Mouse (Mus musculus) gastrocnemius, adult 8-10 months (tissue): Measurements from ENCODE around the gene Ddost. TPM values are rescaled to one million over a fixed set of nuclear protein-coding genes. Genes with fewer than 3 reads are reported as not detected.

Source experiments
- DNase-seq, 2 experiments: peaks; one replicate each; pipeline ENCODE4 v3.0.0; 2022; ENCODE audit warnings: low spot score in 2 of 2
- total RNA-seq, 4 experiments: library from RNA; stranded (reverse); gene quantifications; 2 replicates each; pipeline ENCODE4 v1.2.4; 2022

Ddost gene
- 10 to 100 TPM; 29.7 to 35.8 (median 32.2) TPM for total RNA-seq

- DNase-seq, result peak; percentile 96 to 98
Measured at GRCm38 (mm10) chr4:138304340-138305104, at the start of gene Ddost. Gene Ddost (plus strand): TSS chr4:138304730.

GRCm38 (mm10) chr4:138257116-138257687, 47.3 kb upstream of the Ddost start:
- DNase-seq, result no peak

GRCm38 (mm10) chr4:138258663-138259062, 45.9 kb upstream of the Ddost start:
- DNase-seq, result no peak

- DNase-seq, result no peak
Measured at GRCm38 (mm10) chr4:138259482-138259881, 45.0 kb upstream of the Ddost start.

GRCm38 (mm10) chr4:138261843-138262681, 42.5 kb upstream of the Ddost start:
- DNase-seq, result peak; percentile 57 to 63

- DNase-seq, result no peak
Measured at GRCm38 (mm10) chr4:138267869-138268268, 36.7 kb upstream of the Ddost start.

GRCm38 (mm10) chr4:138272011-138272997, 32.2 kb upstream of the Ddost start:
- DNase-seq, result no peak

GRCm38 (mm10) chr4:138278346-138278745, 26.2 kb upstream of the Ddost start:
- DNase-seq, result no peak

GRCm38 (mm10) chr4:138282834-138283233, 21.7 kb upstream of the Ddost start:
- peak; percentile 23 to 37 for DNase-seq

- DNase-seq, result no peak
Measured at GRCm38 (mm10) chr4:138286411-138286810, 18.1 kb upstream of the Ddost start.

GRCm38 (mm10) chr4:138288691-138289090, 15.8 kb upstream of the Ddost start:
- DNase-seq, result no peak

GRCm38 (mm10) chr4:138292028-138292427, 12.5 kb upstream of the Ddost start:
- no peak for DNase-seq

GRCm38 (mm10) chr4:138293261-138293948, 11.1 kb upstream of the Ddost start:
- DNase-seq, result no peak

GRCm38 (mm10) chr4:138293949-138294550, 10.5 kb upstream of the Ddost start:
- DNase-seq, result no peak

GRCm38 (mm10) chr4:138301271-138301780, 3.2 kb upstream of the Ddost start:
- DNase-seq, result no peak

- no peak for DNase-seq
Measured at GRCm38 (mm10) chr4:138303011-138303410, 1.5 kb upstream of the Ddost start.

- DNase-seq, result no peak
Measured at GRCm38 (mm10) chr4:138303742-138304141, 788 bp upstream of the Ddost start.

- DNase-seq, result no peak
Measured at GRCm38 (mm10) chr4:138307025-138307424, 2.5 kb downstream of the Ddost start.

GRCm38 (mm10) chr4:138307739-138308138, 3.2 kb downstream of the Ddost start:
- DNase-seq, result no peak
